Mouse (Mus musculus): ENCODE data around the gene Pla1a. TPM values are rescaled to one million over a fixed set of nuclear protein-coding genes. Genes with fewer than 3 reads are reported as not detected.

Gene Pla1a
- polyA plus RNA-seq, 2 experiments from 2014 or later, result 0.30 TPM; not detected in 1

- no peak for ATAC-seq
Measured at GRCm38 (mm10) chr16:38387389-38387788, 45.6 kb downstream of the Pla1a start.

- no peak for ATAC-seq
Measured at GRCm38 (mm10) chr16:38385700-38386099, 47.2 kb downstream of the Pla1a start.

GRCm38 (mm10) chr16:38385184-38385634, 47.7 kb downstream of the Pla1a start:
- no peak for ATAC-seq

DNA sequence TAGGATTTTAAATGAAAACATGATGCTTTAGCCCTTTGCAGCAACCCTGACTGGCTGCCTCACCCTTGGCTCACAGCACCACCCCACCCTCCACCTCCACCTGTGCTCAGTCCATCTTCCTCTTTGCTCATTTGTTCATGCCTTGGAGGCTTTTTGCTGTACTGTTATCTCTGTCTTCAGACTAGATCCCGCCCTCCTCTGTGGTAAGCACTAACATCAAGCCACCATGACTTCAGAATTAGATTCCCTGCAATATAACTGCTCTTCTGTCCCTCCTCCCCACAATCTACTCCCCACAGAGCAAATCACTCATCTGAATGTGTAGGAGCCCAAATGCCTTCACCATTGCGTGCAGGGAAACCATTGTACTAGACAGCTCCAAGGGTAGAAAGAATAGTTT, 49.3 kb downstream of the Pla1a start:
- ATAC-seq, result no peak

GRCm38 (mm10) chr16:38379926-38380325, 53.0 kb downstream of the Pla1a start:
- no peak for ATAC-seq

DNA sequence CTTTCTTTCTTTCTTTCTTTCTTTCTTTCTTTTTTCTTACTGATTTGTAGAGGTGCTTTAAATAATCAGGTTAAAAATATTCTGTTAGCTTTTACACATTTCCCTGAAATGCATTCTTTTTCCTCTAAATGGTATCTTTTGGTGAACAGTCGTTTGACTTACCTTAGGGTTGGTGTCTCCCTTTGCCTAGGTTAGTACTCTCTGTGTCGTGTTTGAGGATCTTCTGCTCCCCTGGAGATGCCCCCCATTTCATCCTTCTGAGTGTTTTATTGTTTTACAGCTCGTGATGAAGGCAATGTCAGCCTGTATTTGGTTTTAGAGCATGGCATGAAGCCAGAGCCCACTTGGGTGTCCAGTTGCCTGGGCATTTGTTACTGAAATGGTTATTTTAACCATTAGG, 53.5 kb downstream of the Pla1a start:
- ATAC-seq, result no peak

DNA sequence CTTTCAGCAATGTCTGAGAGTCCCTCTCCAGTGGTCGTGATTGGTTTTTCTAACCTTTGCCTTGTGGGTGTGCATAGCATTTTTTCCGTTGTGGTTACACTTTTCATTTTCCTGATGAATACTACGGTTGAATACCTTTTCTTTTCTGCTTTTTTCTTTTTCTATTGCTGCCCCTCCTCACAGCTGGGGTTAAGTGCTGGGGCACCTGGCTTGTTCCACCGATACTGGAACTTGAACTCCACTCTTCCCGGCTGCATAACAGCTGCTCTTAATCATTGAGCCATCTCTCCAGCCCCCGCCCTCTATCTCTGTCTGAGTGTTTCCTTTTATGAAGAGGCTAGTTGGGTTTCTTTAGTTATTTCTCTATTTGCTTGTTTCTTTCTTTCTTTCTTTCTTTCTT, 53.9 kb downstream of the Pla1a start:
- no peak for ATAC-seq

- ATAC-seq, result no peak
Measured at GRCm38 (mm10) chr16:38378591-38378990, 54.4 kb downstream of the Pla1a start.

GRCm38 (mm10) chr16:38377546-38377945, 55.4 kb downstream of the Pla1a start:
- no peak for ATAC-seq

DNA sequence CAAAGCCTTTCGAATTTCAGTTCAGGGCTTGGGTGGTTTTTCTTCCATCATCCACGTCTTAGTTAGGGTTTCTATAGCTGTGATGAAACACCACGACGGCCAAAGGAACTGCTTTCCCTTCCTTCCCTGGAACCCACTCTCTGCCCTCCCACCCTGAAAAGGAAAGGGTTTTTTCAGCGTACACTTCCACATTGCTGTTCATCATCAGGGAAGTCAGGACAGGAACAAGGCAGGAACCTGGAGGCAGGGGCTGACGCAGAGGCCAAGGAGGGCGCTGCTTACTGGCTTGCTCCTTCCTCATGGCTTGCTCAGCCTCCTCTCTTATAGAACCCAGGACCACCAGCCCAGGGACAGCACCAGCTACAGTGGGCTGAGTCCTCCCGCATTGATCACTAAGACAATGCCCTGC, 56.1 kb downstream of the Pla1a start:
- peak; percentile 32 for ATAC-seq

- ATAC-seq, result peak; percentile 74
Measured at GRCm38 (mm10) chr16:38376163-38376840, 56.6 kb downstream of the Pla1a start.

GRCm38 (mm10) chr16:38375182-38375581, 57.8 kb downstream of the Pla1a start:
- ATAC-seq, result no peak

GRCm38 (mm10) chr16:38374379-38375140, 58.4 kb downstream of the Pla1a start:
- ATAC-seq, result peak; percentile 66

DNA sequence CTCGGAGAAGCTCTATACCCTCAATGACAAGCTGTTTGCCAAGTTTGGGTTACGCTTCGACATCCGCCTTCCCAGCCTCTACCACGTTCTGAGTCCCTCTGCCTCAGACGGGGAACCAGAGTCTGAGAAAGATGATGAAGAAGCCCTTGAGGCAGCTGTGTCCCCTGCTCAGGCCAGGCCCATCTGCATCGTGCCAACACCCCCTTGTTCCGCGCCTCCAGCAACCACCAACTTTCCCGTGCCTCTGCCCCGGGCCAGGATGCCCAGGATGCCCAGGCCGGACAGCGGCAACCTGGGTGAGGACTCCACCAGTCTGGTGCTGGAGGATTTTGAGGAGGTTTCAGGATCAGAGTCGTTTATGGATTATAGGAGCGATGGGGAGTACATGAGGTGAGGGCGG, 59.0 kb downstream of the Pla1a start:
- no peak for ATAC-seq

DNA sequence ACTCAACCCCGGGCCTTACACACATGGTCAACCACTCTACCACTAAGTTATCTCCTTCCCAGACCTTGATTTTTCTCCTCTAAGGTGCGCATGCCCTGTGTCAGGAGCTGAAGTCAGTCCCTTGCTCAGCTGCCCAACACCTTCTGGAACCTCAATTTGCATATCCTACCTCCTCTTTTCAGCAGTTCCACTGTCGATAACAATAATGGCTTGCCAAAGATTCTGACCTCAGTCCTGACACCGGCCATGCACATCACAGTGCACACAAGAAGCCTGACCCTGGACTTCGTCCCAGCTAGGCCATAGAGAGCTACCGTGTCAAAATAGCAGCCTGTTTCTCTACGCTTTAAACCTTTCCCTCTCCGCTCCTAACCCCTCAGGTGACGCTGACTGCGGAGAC, 59.5 kb downstream of the Pla1a start:
- no peak for ATAC-seq

- ATAC-seq, result no peak
Measured at GRCm38 (mm10) chr16:38372876-38373275, 60.1 kb downstream of the Pla1a start.

DNA sequence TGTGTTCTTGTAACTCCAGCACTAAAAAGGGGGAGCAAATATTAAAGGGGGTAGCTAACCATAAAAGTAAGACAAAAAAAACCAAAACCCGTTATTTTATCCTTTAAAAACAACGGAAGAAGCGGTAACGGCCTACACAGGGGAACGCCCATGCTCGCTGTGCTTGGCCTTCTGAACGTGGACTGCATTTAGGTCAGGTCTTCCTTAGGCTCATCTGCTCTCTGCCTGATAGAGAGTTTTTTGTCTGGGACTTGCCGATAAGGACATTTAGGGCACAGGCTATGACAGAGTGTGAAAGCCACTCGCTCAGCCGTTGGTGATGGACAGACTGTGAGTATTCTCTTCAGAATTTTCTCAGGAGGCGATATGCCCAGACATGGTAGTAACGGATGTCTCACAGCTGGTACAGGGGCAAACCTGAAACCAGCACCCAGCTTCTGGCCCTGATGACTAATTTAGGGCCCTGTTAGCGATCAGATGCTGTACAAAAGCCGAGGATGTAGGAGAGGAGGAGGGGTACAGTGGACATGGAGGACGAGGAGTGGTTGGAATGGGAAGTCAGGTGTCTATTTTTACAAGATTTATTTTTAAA, 61.1 kb downstream of the Pla1a start:
- no peak for ATAC-seq

GRCm38 (mm10) chr16:38370633-38371374, 62.1 kb downstream of the Pla1a start:
- no peak for ATAC-seq

- no peak for ATAC-seq
Measured at GRCm38 (mm10) chr16:38369992-38370484, 62.9 kb downstream of the Pla1a start.

- ATAC-seq, result no peak
Measured at GRCm38 (mm10) chr16:38369431-38369830, 63.5 kb downstream of the Pla1a start.

DNA sequence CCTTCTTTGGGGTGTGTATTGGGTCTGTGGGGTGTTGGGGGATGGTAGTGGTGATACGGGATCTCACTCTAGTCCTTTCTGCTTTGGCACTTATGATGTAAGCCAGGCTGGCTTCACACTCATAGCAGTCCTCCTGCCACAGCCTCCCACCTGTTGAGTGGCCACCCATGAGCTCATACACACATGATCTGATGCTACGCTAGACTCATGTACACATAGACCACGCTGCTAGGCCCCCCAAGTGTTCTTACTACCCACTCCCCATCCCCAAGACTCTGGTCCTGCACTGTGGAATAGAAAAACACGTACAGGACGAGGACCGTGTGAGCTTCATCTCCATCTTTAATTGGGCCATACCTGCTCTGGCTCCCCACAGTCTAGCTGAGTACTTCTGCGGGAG, 63.9 kb downstream of the Pla1a start:
- ATAC-seq, result no peak

DNA sequence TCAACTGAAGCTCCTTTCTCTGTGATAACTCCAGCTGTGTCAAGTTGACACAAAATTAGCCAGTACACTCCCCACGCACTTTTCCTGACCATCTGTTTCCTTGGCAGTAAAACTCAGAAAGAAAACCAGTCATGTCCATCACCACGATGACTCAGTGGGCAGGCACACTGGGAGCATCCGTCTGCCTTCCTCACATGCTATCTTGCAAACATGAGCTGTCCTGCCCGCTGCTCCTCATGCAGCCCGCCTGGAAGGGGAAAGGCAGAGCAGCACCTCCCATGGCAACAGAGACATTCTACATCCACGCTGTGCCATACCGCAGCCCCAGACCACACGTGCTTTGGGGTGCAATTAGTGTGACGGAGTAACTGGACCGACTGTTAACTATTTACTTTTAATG, 64.6 kb downstream of the Pla1a start:
- ATAC-seq, result no peak

DNA sequence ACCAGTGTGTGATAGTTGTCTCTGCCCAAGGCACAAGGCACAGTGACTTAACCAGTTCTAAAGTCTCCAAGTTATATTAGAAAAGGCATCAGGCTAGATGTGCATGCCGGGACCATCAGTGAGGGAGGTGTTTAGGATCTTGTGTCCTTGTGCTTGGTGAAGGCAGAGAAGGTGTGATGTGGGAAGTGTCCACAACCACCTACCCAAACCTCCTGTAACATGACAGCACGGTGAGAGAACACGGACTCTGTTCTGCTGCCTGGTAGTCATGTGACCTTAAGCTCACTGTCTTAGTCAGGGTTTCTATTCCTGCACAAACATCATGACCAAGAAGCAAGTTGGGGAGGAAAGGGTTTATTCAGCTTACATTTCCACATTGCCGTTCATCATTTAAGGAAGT, 66.7 kb downstream of the Pla1a start:
- no peak for ATAC-seq
